Mouse (Mus musculus) forebrain, embryonic 15.5 days (tissue): ENCODE results near the gene Parg. TPM values are rescaled to one million over a fixed set of nuclear protein-coding genes. Genes with fewer than 3 reads are reported as not detected.
A peak's percentile ranks its signal among the peaks of the same experiment; 100 is the strongest.

ENCODE experiments used
- ATAC-seq: fragments of 200-750 bp; cut with Nextera tagmentation; replicated peaks from 2 replicates; pipeline ENCODE4 v1.8.0; 2017; ENCODE audit warnings: mild to moderate bottlenecking, moderate TSS enrichment, moderate library complexity
- H3K27ac ChIP-seq: fragments of 300-500 bp; sonication (generic); replicated peaks from 2 replicates; pipeline ENCODE4 v1.5.1; 2015; ENCODE audit warnings: mild to moderate bottlenecking, inconsistent platforms
- H3K27me3 ChIP-seq: fragments of 300-500 bp; sonication (generic); 2 replicates; pipeline ENCODE4 v1.6.1; 2015; ENCODE audit warnings: inconsistent platforms
- H3K36me3 ChIP-seq: fragments of 300-500 bp; sonication (generic); 2 replicates; pipeline ENCODE4 v1.6.1; 2015; ENCODE audit warnings: mild to moderate bottlenecking, inconsistent platforms
- H3K4me1 ChIP-seq: fragments of 300-500 bp; sonication (generic); 2 replicates; pipeline ENCODE4 v1.6.1; 2015; ENCODE audit warnings: inconsistent platforms
- H3K4me2 ChIP-seq: fragments of 300-500 bp; sonication (generic); replicated peaks from 2 replicates; pipeline ENCODE4 v1.6.1; 2015; ENCODE audit warnings: mild to moderate bottlenecking, inconsistent platforms
- H3K4me3 ChIP-seq: fragments of 300-500 bp; sonication (generic); 2 replicates; pipeline ENCODE4 v1.5.1; 2015; ENCODE audit warnings: mild to moderate bottlenecking, inconsistent platforms
- H3K9ac ChIP-seq: fragments of 300-500 bp; sonication (generic); replicated peaks from 2 replicates; pipeline ENCODE4 v1.6.1; 2015; ENCODE audit warnings: mild to moderate bottlenecking, inconsistent platforms
- H3K9me3 ChIP-seq: fragments of 300-500 bp; sonication (generic); 2 replicates; pipeline ENCODE4 v1.6.1; 2016; ENCODE audit warnings: inconsistent platforms
- WGBS: fragments of 180-500 bp; shearing (Covaris S2); methylation state at CpG from one replicate; pipeline ENCODE4 v1.1.7; 2015; ENCODE audit warnings: mixed read lengths; 5-methylcytosine and 5-hydroxymethylcytosine counted together
- polyA plus RNA-seq: library from polyadenylated mRNA; unstranded; fragments of >200 nt; fragmentation: Nextera tagmentation; extraction: Ambion mirVana; gene quantifications from 2 replicates; pipeline ENCODE4 v1.2.1, GENCODE M21; 2015

The Parg gene
- 39.8 and 41.7 TPM in 2 replicates for polyA plus RNA-seq

GRCm38 (mm10) chr14:32201791-32202451, at the start of gene Parg, which contains the start of gene Timm23:
Parg (plus strand) TSS chr14:32201949.
Timm23 (minus strand) TSS chr14:32201898.
- H3K4me1 ChIP-seq: peaks cover 31% of the 10 kb centered on the region
- H3K4me3 ChIP-seq: peak within 1 kb of the TSS; percentile 99
- WGBS: under 1% methylated on average over 75 of the region's 77 CpGs
- H3K36me3 ChIP-seq: peaks cover 25% of the 10 kb centered on the region
- H3K9me3 ChIP-seq: no peaks in the 10 kb centered on the region
- peak within 1 kb of the TSS; percentile 89 for H3K4me2 ChIP-seq
- ATAC-seq: peak; percentile 96
- H3K27ac ChIP-seq: peak within 1 kb of the TSS; percentile 79
- H3K27me3 ChIP-seq: no peaks in the 10 kb centered on the region
- H3K9ac ChIP-seq: peak within 1 kb of the TSS; percentile 99

GRCm38 (mm10) chr14:32152243-32152965, 49.3 kb upstream of the Parg start:
- H3K4me1 ChIP-seq: no peaks in the 10 kb centered on the region
- ATAC-seq: no peak
- H3K27ac ChIP-seq: no peak overlapping the region
- H3K27me3 ChIP-seq: no peaks in the 10 kb centered on the region
- H3K4me2 ChIP-seq: no peak overlapping the region
- no peak overlapping the region for H3K9ac ChIP-seq
- H3K36me3 ChIP-seq: no peaks in the 10 kb centered on the region
- 92% methylated on average over 18 of the region's 18 CpGs for WGBS
- no peak overlapping the region for H3K4me3 ChIP-seq
- no peaks in the 10 kb centered on the region for H3K9me3 ChIP-seq

- Histone ChIP-seq H3K36me3 (no peaks in the 10 kb centered on the region), H3K27ac (no peak overlapping the region), H3K27me3 (no peaks in the 10 kb centered on the region), H3K4me2 (no peak overlapping the region), H3K9ac (no peak overlapping the region), H3K9me3 (no peaks in the 10 kb centered on the region), H3K4me3 (no peak overlapping the region), H3K4me1 (no peaks in the 10 kb centered on the region)
- no peak for ATAC-seq
- WGBS: 97% methylated on average over 2 of the region's 2 CpGs
Observed at GRCm38 (mm10) chr14:32153156-32153555, 48.6 kb upstream of the Parg start.

- no peaks in the 10 kb centered on the region for H3K27me3 ChIP-seq
- no peaks in the 10 kb centered on the region for H3K36me3 ChIP-seq
- H3K27ac ChIP-seq: no peak overlapping the region
- H3K9me3 ChIP-seq: no peaks in the 10 kb centered on the region
- no peak for ATAC-seq
- WGBS: 92% methylated on average over 6 of the region's 6 CpGs
- H3K9ac ChIP-seq: no peak overlapping the region
- no peak overlapping the region for H3K4me3 ChIP-seq
- H3K4me1 ChIP-seq: peaks cover 6% of the 10 kb centered on the region
- no peak overlapping the region for H3K4me2 ChIP-seq
Observed at GRCm38 (mm10) chr14:32154758-32155157, 47.0 kb upstream of the Parg start.

GRCm38 (mm10) chr14:32159150-32159670, 42.5 kb upstream of the Parg start:
- WGBS: 38% methylated on average over 4 of the region's 4 CpGs
- Histone ChIP-seq H3K27ac (peak overlapping the region; percentile 25; the same call in 1 of the 2 replicates), H3K4me3 (peak overlapping the region; percentile 67), H3K36me3 (no peaks in the 10 kb centered on the region), H3K4me1 (peaks cover 22% of the 10 kb centered on the region), H3K9ac (peak overlapping the region; percentile 22), H3K27me3 (no peaks in the 10 kb centered on the region), H3K4me2 (peak overlapping the region; percentile 85), H3K9me3 (no peaks in the 10 kb centered on the region)
- peak; percentile 66 for ATAC-seq

- H3K27ac ChIP-seq: peak within 1 kb of the TSS; percentile 64
- WGBS: under 1% methylated on average over 40 of the region's 40 CpGs
- ATAC-seq: peak; percentile 98
- no peaks in the 10 kb centered on the region for H3K9me3 ChIP-seq
- peaks cover 22% of the 10 kb centered on the region for H3K4me1 ChIP-seq
- H3K9ac ChIP-seq: peak within 1 kb of the TSS; percentile 86
- no peaks in the 10 kb centered on the region for H3K36me3 ChIP-seq
- H3K4me2 ChIP-seq: peak within 1 kb of the TSS; percentile 85
- peak within 1 kb of the TSS; percentile 67 for H3K4me3 ChIP-seq
- no peaks in the 10 kb centered on the region for H3K27me3 ChIP-seq
Observed at GRCm38 (mm10) chr14:32159690-32160246, 42.0 kb upstream of the Parg start, which contains the start of gene Ncoa4. Ncoa4 (plus strand) TSS chr14:32159865.

GRCm38 (mm10) chr14:32160563-32160962, 41.2 kb upstream of the Parg start:
- no peaks in the 10 kb centered on the region for H3K9me3 ChIP-seq
- peak overlapping the region; percentile 86 for H3K9ac ChIP-seq
- no peak for ATAC-seq
- peak overlapping the region; percentile 64; the same call in 1 of the 2 replicates for H3K27ac ChIP-seq
- H3K4me1 ChIP-seq: peaks cover 28% of the 10 kb centered on the region
- no peaks in the 10 kb centered on the region for H3K36me3 ChIP-seq
- H3K27me3 ChIP-seq: no peaks in the 10 kb centered on the region
- 41% methylated on average over 7 of the region's 7 CpGs for WGBS
- peak overlapping the region; percentile 85 for H3K4me2 ChIP-seq
- peak overlapping the region; percentile 67 for H3K4me3 ChIP-seq

- no peak for ATAC-seq
- WGBS: 89% methylated on average over 12 of the region's 12 CpGs
- no peaks in the 10 kb centered on the region for H3K36me3 ChIP-seq
- no peaks in the 10 kb centered on the region for H3K27me3 ChIP-seq
- no peak overlapping the region for H3K4me3 ChIP-seq
- peak overlapping the region; percentile 85; the same call in 1 of the 2 replicates for H3K4me2 ChIP-seq
- H3K4me1 ChIP-seq: peaks cover 30% of the 10 kb centered on the region
- no peaks in the 10 kb centered on the region for H3K9me3 ChIP-seq
- peak overlapping the region; percentile 86; the same call in 1 of the 2 replicates for H3K9ac ChIP-seq
- H3K27ac ChIP-seq: no peak overlapping the region
Observed at GRCm38 (mm10) chr14:32161090-32161885, 40.5 kb upstream of the Parg start.

- H3K9me3 ChIP-seq: no peaks in the 10 kb centered on the region
- H3K27ac ChIP-seq: no peak overlapping the region
- no peak for ATAC-seq
- H3K4me2 ChIP-seq: no peak overlapping the region
- H3K4me3 ChIP-seq: no peak overlapping the region
- H3K27me3 ChIP-seq: no peaks in the 10 kb centered on the region
- no peak overlapping the region for H3K9ac ChIP-seq
- H3K36me3 ChIP-seq: no peaks in the 10 kb centered on the region
- WGBS: 93% methylated on average over 5 of the region's 5 CpGs
- peaks cover 30% of the 10 kb centered on the region for H3K4me1 ChIP-seq
Observed at GRCm38 (mm10) chr14:32162231-32162630, 39.5 kb upstream of the Parg start.

- Histone ChIP-seq H3K4me2 (no peak overlapping the region), H3K4me3 (no peak overlapping the region), H3K27ac (no peak overlapping the region), H3K4me1 (peaks cover 30% of the 10 kb centered on the region), H3K9me3 (no peaks in the 10 kb centered on the region), H3K9ac (no peak overlapping the region), H3K36me3 (no peaks in the 10 kb centered on the region), H3K27me3 (no peaks in the 10 kb centered on the region)
- no peak for ATAC-seq
- WGBS: 93% methylated on average over 11 of the region's 11 CpGs
Observed at GRCm38 (mm10) chr14:32163203-32163888, 38.4 kb upstream of the Parg start.
